Mouse (Mus musculus): ENCODE results near the gene Mphosph10. TPM values are rescaled to one million over a fixed set of nuclear protein-coding genes. Genes with fewer than 3 reads are reported as not detected.
A peak's percentile ranks its signal among the peaks of the same experiment; 100 is the strongest.

Mphosph10 gene
- total and polyA plus RNA-seq, 2 experiments from 2014 or later = 2.6 to 18.4 TPM

DNA sequence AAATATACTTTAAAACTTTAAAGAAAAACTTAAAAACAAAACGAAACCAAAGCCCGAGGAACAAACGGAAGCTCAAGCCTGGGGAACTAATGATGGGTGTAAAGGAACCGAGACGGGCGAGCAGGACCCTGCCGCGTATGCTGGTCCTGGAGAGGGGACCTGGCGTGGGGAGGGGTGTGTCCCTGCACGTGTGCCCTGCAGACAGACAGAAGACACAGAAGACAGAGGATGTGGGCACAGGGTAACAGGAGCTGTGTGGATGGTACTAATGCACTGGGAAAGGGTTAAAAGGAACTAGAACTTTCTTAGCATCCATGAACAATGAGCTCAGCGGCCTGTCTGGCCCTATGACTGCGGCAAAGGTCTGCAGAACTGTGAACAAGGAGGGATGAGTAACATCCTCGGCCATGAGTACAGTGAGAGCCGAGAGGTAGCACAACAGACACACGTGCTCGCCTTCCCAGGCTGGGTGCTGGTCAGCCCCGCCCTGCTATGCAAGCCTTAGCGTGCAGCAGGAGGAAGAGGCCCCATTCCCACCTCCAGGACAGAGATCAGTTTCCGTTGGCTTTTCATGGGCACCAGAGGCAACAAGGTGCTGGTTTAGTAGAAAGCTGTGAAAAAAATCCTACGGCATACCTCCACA is 32.0 kb downstream of the Mphosph10 start:
- WGBS = 89% methylated on average over 20 of the region's 20 CpGs
- Histone ChIP-seq H3K4me1 (ENCODE audit: control insufficient read depth, insufficient read depth) (no peaks in the 10 kb centered on the region), H3K27ac (ENCODE audit: low read depth) (no peak overlapping the region), H3K4me2 (ENCODE audit: low read depth, low read length) (no peak overlapping the region), H3K9ac (replicated peaks; ENCODE audit: low read depth, low read length) (no peak overlapping the region), H3K9me3 (replicated peaks; ENCODE audit: control insufficient read depth, low read length) (no peaks in the 10 kb centered on the region), H3K4me3 (ENCODE audit: low read depth, low read length) (no peak overlapping the region), H3K27me3 (ENCODE audit: control insufficient read depth, insufficient read depth, low read length) (no peaks in the 10 kb centered on the region), H3K36me3 (replicated peaks; ENCODE audit: control insufficient read depth, insufficient read depth, low read length) (peaks cover 64% of the 10 kb centered on the region)
- TF ChIP-seq EP300 (IDR thresholded peaks at IDR 0.05; ENCODE audit: low read depth) = no peak
- DNase-seq (ENCODE audit: low spot score) = no peak
- no peak for ATAC-seq (ENCODE audit: insufficient read depth, low read depth)

DNA sequence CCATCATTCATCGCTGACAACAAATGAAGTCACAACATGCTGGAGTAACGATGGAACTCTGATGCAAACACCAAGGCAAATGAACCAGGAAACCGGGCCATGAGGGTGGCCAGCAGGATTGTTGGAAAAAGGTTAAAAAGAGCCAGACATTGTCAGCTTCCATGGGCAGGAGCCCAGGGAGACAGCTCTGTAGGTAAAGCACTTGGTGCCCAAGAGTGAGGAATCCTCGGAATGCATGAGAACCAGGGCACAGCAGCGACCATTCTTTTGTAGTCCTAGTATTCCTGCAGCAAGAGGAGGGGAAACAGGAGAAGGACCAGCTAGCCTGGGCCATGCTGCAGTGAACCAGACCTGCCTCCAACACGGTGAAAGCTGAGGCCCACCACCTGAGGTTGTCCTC is 33.4 kb downstream of the Mphosph10 start:
- no peak overlapping the region for H3K27ac ChIP-seq (ENCODE audit: low read depth)
- H3K27me3 ChIP-seq (ENCODE audit: control insufficient read depth, insufficient read depth, low read length) = no peaks in the 10 kb centered on the region
- DNase-seq (ENCODE audit: low spot score) = no peak
- no peak overlapping the region for H3K9ac ChIP-seq (replicated peaks; ENCODE audit: low read depth, low read length)
- ATAC-seq (ENCODE audit: insufficient read depth, low read depth) = no peak
- no peaks in the 10 kb centered on the region for H3K9me3 ChIP-seq (replicated peaks; ENCODE audit: control insufficient read depth, low read length)
- peaks cover 50% of the 10 kb centered on the region for H3K36me3 ChIP-seq (replicated peaks; ENCODE audit: control insufficient read depth, insufficient read depth, low read length)
- WGBS = 74% methylated on average over 6 of the region's 6 CpGs
- no peak overlapping the region for H3K4me3 ChIP-seq (ENCODE audit: low read depth, low read length)
- TF ChIP-seq CTCF (IDR thresholded peaks at IDR 0.05; ENCODE audit: low read depth) (no peak), EP300 (IDR thresholded peaks at IDR 0.05; ENCODE audit: low read depth) (no peak)
- no peak overlapping the region for H3K4me2 ChIP-seq (ENCODE audit: low read depth, low read length)
- H3K4me1 ChIP-seq (ENCODE audit: control insufficient read depth, insufficient read depth) = no peaks in the 10 kb centered on the region

- Histone ChIP-seq H3K9ac (replicated peaks; ENCODE audit: low read depth, low read length) (no peak overlapping the region), H3K4me2 (ENCODE audit: low read depth, low read length) (no peak overlapping the region), H3K9me3 (replicated peaks; ENCODE audit: control insufficient read depth, low read length) (no peaks in the 10 kb centered on the region), H3K4me1 (ENCODE audit: control insufficient read depth, insufficient read depth) (no peaks in the 10 kb centered on the region), H3K4me3 (ENCODE audit: low read depth, low read length) (no peak overlapping the region), H3K36me3 (replicated peaks; ENCODE audit: control insufficient read depth, insufficient read depth, low read length) (peaks cover 49% of the 10 kb centered on the region), H3K27ac (ENCODE audit: low read depth) (no peak overlapping the region), H3K27me3 (ENCODE audit: control insufficient read depth, insufficient read depth, low read length) (no peaks in the 10 kb centered on the region)
- peak; percentile 60; the same call in 1 of the 2 replicates for ATAC-seq (ENCODE audit: insufficient read depth, low read depth)
- DNase-seq (ENCODE audit: low spot score) = peak; percentile 8
- 77% methylated on average over 9 of the region's 9 CpGs for WGBS
- no peak for TF ChIP-seq EP300 (IDR thresholded peaks at IDR 0.05; ENCODE audit: low read depth)
- TF ChIP-seq CTCF (IDR thresholded peaks at IDR 0.05; ENCODE audit: low read depth) = no peak
These were observed 34.7 kb downstream of the Mphosph10 start for GRCm38 (mm10) chr7:64357405-64357804.

- no peak overlapping the region for H3K9ac ChIP-seq (replicated peaks; ENCODE audit: low read depth, low read length)
- H3K27ac ChIP-seq (ENCODE audit: low read depth) = no peak overlapping the region
- no peak overlapping the region for H3K4me3 ChIP-seq (ENCODE audit: low read depth, low read length)
- no peak for ATAC-seq (ENCODE audit: insufficient read depth, low read depth)
- no peak overlapping the region for H3K4me2 ChIP-seq (ENCODE audit: low read depth, low read length)
- TF ChIP-seq CTCF (IDR thresholded peaks at IDR 0.05; ENCODE audit: low read depth) (no peak), EP300 (IDR thresholded peaks at IDR 0.05; ENCODE audit: low read depth) (no peak)
- peaks cover 49% of the 10 kb centered on the region for H3K36me3 ChIP-seq (replicated peaks; ENCODE audit: control insufficient read depth, insufficient read depth, low read length)
- no peaks in the 10 kb centered on the region for H3K9me3 ChIP-seq (replicated peaks; ENCODE audit: control insufficient read depth, low read length)
- 86% methylated on average over 5 of the region's 5 CpGs for WGBS
- H3K27me3 ChIP-seq (ENCODE audit: control insufficient read depth, insufficient read depth, low read length) = no peaks in the 10 kb centered on the region
- no peak for DNase-seq (ENCODE audit: low spot score)
- H3K4me1 ChIP-seq (ENCODE audit: control insufficient read depth, insufficient read depth) = no peaks in the 10 kb centered on the region
These were observed 35.4 kb downstream of the Mphosph10 start for GRCm38 (mm10) chr7:64356661-64357060.

GRCm38 (mm10) chr7:64354206-64354605 is 37.9 kb downstream of the Mphosph10 start:
- H3K36me3 ChIP-seq (replicated peaks; ENCODE audit: control insufficient read depth, insufficient read depth, low read length) = peaks cover 39% of the 10 kb centered on the region
- DNase-seq (ENCODE audit: low spot score) = no peak
- ATAC-seq (ENCODE audit: insufficient read depth, low read depth) = no peak
- H3K4me3 ChIP-seq (ENCODE audit: low read depth, low read length) = no peak overlapping the region
- no peak for TF ChIP-seq CTCF (IDR thresholded peaks at IDR 0.05; ENCODE audit: low read depth)
- TF ChIP-seq EP300 (IDR thresholded peaks at IDR 0.05; ENCODE audit: low read depth) = no peak
- no peak overlapping the region for H3K4me2 ChIP-seq (ENCODE audit: low read depth, low read length)
- no peak overlapping the region for H3K27ac ChIP-seq (ENCODE audit: low read depth)
- no peaks in the 10 kb centered on the region for H3K9me3 ChIP-seq (replicated peaks; ENCODE audit: control insufficient read depth, low read length)
- 62% methylated on average over 14 of the region's 14 CpGs for WGBS
- H3K9ac ChIP-seq (replicated peaks; ENCODE audit: low read depth, low read length) = no peak overlapping the region
- H3K27me3 ChIP-seq (ENCODE audit: control insufficient read depth, insufficient read depth, low read length) = no peaks in the 10 kb centered on the region
- H3K4me1 ChIP-seq (ENCODE audit: control insufficient read depth, insufficient read depth) = no peaks in the 10 kb centered on the region

- 62% methylated on average over 4 of the region's 4 CpGs for WGBS
- TF ChIP-seq EP300 (IDR thresholded peaks at IDR 0.05; ENCODE audit: low read depth) (no peak), CTCF (IDR thresholded peaks at IDR 0.05; ENCODE audit: low read depth) (no peak)
- H3K36me3 ChIP-seq (replicated peaks; ENCODE audit: control insufficient read depth, insufficient read depth, low read length) = peaks cover 59% of the 10 kb centered on the region
- ATAC-seq (ENCODE audit: insufficient read depth, low read depth) (no peak), DNase-seq (ENCODE audit: low spot score) (no peak)
- H3K27me3 ChIP-seq (ENCODE audit: control insufficient read depth, insufficient read depth, low read length) = no peaks in the 10 kb centered on the region
- H3K4me3 ChIP-seq (ENCODE audit: low read depth, low read length) = no peak overlapping the region
- no peak overlapping the region for H3K27ac ChIP-seq (ENCODE audit: low read depth)
- H3K9me3 ChIP-seq (replicated peaks; ENCODE audit: control insufficient read depth, low read length) = no peaks in the 10 kb centered on the region
- H3K9ac ChIP-seq (replicated peaks; ENCODE audit: low read depth, low read length) = no peak overlapping the region
- no peak overlapping the region for H3K4me2 ChIP-seq (ENCODE audit: low read depth, low read length)
- H3K4me1 ChIP-seq (ENCODE audit: control insufficient read depth, insufficient read depth) = no peaks in the 10 kb centered on the region
These were observed 41.0 kb downstream of the Mphosph10 start for GRCm38 (mm10) chr7:64351087-64351486.

Data from heart, postnatal 0 days (tissue).